Mouse (Mus musculus): ENCODE measurements around the gene Pde4b.
"Not testable (repeated sequence)": the region's sequence is repeated elsewhere in the genome, so short reads cannot be mapped to it uniquely, and the experiment has no call there.

Pde4b gene

DNA sequence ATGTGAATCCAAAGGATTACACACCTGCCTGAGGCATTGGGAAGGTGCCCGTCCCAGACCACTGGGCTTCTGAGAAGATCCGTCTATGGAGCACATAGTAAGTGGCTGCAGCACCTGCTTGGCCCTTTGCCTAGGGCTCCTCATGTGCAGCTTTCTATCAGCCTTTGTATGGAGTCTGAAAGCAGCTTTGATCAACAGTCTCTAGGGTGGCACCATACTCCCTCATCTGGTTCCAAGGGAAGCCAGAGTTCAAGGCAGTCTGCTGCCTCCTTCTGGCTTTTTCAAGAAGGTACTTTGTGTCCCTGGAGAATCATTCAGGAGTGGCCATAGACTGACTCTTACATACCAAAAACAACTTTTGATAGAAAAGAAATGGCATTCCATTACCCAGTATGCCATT is 397.4 kb downstream of the Pde4b start:
- no peak for DNase-seq

DNA sequence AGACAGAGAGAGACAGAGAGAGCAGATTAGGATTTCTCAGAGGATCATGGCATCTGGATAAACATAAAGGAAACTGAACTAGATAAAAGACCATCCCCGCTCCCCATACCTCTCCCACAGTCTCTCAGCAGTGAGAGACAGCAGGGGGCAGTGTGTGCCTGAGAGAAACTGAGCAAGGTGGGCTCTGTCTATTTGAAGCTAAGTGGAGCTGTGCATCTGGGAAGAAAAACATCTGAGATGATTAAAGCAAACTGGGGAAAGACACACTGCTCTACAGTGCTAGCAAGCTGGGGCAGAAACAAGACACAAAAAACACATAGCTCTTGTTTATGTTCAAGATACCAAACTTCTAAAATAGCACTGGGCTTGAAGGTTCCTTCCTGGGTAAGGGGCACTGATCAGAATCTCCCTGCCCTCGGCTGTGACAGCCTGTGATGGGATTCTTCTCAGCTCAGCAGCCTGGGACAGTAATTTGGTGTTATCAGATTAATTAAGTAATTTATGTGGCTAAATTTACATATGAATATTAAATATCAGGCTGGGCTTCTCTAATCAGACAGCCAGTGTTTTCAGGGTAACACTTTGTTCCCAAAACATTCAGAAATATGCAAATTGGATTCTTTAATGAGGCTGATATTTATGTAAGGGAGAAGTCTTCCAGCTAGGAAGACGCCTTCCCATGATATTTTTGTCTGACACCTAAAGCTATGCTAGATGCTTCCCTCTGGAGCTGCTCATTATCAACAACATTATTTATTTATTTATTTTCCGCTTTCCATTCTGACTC is 399.0 kb downstream of the Pde4b start:
- DNase-seq: peak; percentile 45

DNA sequence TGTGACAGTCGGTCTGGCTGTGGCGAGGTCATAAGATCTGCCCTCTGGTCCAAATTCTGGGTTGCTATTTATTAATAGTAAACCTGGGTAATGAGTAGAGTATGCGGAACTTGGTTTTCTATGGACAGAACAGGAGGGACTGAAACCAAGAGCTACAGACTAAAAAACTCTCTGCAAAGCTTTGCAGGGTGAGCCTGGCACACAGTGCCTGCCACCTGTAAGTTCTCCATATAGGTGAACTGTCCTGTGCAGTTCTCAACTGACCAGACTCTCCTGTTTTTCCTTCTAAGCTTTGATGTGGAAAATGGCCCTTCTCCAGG is 399.5 kb downstream of the Pde4b start:
- DNase-seq: no peak

DNA sequence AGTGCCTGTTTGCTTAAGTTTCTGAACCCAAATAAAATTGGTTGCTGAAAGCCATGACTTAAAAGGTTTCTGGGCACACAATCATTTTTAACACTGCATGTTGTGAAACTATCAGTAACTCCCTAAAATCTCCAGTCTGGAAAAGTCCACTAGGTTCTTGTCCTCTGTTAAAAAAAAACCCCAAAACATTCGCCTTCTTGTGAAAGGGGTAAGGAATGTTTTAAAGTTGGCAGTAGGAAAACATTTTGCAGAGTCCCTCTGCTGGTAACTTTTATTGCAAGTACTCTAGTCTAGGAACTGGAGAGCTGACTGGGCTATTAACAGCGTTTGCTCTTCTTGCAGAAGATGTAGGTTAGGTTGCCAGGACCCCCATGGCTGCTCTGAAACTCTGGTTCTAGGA is 400.7 kb downstream of the Pde4b start:
- no peak for DNase-seq

DNA sequence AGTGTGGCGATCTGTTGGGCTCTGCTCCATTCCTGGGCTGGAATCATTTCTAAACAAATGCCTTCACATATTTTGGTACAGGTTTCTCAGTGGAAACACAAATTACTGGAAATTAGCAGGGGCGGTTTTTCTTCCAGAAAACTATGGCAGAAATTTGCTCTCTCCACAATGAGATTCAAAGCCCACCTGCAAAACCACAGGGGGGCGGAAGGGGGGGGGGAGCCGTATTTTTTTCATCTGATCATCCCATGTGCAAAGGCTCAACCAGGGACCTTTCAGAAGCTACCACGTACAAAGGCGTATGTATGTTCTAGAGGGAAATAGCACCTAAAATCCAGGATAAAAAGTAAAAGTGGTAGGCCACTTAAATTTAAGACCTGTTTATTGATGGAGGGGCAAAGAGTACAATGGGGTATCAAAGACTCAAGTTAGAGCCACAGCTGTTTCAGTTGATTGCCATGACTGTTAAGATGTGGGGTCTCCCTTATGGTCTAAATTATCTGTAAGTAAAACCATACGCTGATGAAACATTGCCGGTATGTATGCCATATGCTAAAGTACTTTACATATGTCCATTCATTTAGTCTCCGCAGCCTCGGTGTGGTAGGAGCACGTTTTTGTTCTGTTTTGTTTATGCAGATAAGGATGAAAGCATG is 404.3 kb downstream of the Pde4b start:
- no peak for DNase-seq

DNA sequence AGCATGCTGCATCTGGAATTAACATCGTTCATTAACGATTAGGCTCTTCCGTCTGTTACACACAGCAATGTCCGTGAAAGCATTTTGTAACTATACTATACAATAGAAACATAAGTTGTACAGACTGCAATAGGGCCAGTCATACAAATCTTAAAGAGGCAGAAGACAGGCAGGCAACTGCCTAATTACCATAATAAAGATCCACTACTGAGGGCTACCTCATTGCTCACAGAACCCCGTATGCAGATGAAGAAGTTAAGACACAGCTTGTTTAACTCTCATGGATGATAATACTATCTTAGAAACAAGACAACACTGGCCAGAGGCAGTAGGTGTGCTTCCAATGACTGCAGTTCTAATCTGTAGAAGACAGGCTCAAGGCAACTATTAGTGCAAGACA is 405.6 kb downstream of the Pde4b start:
- DNase-seq: no peak

DNA sequence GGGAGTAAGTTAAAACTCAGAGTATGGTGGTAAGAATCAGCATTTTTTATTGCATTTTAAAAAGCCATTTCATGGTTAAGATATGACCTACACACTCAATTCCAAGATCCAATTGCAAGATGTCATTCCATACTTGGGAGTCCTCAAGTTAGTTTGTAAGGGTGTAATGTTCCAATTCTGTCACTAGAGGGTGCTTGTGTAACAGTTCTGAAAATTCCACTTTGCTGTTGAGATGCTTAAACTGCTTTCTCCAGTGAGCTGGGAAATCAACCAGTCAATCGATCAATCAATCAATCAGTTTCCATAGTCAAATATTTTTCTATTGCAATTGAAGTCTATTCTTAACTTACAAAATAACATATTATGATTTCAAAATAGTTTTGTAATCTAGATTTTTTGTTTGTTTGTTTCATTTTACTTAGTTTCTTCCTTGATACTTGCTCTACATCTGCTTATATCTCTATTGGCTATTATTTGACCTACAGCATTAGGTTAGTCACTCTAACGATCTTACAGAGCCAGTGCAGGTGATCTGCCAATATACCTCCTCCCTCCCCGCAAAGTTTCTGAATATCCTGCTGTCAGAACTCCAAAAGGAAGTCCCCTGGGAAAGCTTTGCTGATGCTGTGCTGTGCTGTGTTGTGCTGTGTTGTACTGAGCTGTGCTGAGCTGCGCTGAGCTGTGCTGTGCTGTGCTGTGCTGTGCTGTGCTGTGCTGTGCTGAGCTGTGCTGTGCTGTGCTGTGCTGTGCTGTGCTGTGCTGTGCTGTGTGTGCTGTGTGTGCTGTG is 406.2 kb downstream of the Pde4b start:
- DNase-seq: no peak

DNA sequence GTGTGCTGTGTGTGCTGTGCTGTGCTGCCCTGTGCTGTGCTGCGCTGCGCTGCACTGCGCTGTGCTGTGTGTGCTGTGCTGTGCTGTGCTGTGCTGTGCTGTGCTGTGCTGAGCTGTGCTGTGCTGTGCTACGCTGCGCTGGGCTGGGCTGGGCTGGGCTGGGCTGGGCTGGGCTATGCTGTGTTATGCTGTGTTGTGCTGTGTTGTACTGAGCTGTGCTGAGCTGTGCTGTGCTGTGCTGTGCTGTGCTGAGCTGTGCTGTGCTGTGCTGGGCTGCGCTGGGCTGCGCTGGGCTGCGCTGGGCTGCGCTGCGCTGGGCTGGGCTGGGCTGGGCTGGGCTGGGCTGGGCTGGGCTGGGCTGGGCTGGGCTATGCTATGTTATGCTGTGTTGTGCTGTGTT is 406.9 kb downstream of the Pde4b start:
- DNase-seq: not testable (repeated sequence)

DNA sequence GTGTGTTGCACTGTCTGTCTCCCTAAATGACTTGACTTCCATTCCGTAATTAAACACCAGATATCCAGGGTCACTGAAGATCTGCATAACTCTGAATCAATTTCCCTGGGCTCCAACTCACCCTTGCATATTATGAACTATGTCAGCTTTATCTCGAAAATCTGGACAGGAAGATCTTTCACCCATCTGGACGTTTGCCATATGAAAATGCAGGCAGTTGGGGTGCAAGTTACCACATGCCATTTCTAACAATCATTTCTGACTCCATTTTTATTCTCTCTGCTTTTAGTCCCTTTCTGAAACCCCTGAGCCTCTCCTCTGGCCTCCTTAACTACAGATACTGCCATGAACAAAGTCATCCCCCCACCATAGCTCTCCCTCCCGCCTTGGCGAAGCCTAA is 407.7 kb downstream of the Pde4b start:
- DNase-seq: no peak

DNA sequence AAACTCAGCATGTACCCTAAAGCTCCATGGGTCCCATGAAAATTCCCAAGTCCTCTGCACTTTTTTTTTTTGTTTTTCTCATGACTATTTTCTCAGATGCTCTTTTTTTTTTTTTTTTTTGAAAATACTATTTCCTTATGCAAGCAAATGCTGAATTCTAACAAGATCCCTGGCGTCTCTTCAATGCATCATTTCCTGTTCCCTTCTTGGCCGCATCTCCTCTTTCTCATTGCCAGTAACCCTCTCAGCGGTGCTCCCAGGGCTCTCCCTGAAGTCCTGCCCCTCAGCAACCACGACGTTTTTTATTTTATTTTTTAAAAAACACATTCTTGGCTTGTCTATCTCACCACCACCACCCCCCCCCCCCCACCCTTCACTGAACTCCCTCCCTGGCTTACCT is 408.1 kb downstream of the Pde4b start:
- no peak for DNase-seq

DNA sequence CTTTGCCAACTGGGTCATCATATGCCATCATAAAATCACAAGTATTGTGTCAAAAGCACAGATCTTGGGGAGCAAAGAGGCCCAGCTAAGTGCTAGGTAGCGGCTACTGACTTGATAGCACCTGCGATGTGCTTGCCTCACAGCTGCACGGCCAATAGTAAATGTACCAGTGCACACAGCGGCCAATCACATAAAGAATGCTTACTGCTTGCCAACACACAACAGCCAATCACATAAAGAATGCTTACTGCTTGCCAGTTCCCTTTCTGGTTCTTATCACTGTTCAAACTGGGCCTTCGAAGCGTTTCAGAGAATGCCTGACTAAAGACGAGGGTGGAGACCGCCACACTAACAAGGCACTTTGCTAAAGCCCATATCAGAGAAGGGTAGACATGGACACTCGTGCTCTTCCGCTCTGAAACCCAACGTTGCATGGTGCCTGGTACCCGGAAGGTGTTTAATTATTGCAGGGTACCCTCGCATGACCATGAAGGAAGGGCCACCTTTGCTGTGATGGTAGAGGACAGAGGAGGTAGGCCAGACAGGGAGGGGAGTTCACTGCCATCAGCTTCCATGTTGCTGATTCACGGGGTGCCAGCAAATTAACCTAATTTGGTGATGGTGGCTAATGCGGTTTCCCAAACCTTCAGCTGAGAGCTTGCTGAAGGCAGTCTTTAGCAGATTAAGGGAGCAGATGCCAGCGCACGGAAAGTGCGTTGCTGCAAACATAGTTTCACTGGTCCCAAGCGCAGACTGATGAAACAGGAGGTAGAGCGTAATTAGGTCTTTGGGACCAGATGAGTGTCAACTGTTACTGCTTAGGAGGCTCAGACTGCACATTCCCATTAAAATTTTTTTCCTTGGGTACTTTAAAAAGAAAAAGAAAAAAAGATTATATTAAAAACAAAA is 409.2 kb downstream of the Pde4b start:
- DNase-seq: no peak

DNA sequence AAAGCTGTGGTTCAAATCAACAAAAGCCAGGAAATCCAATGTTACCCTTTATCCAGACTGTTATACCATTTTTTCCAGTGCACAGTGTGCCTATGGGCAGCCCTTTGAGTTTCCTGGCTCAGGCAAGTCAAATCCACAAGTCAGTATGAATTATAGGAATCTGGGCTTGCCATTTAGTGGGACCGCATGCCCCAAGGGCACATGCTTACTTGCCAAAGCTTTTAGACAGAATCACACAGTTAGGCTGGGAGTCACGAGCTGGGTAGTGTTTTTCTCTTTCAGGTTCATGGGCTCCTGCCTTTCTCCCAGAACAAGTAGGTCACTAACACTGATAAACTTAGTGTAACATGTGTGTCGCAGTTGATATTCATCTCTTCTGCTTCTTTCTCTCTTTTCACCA is 409.9 kb downstream of the Pde4b start:
- DNase-seq: no peak

DNA sequence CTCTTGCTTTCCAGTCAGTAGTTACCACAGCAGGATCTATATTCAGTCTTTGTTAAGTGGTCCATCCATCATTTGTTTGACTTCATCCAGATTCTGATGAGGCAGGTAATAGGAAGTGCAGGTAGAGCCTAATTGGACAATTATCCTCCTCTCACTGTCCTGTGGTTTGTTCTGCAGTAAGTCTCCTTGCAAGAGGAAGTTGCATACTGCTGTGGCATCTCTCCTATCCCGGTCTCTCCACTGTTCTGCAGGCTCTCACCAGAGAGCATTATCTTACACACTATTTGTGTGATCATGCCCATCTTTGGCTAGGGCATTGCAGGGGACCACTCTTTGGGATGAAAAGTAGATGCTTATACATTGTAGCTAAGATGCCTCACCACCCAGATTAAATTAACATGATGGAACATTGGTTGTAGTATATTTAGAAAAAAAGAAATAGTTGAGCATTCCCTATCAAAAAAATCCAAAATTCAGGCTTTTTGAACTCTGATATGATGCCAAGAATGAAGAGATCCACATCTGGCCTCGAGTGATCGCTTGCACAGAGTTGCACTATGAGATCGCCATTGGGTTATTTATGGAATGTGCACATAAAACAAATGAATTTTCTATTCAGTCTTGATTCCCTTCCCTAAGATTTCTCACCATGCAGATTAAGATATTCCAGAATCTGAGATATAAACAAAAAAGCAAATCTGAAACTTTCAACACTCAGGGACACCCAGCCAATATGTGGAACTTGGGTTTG is 411.0 kb downstream of the Pde4b start:
- no peak for DNase-seq

DNA sequence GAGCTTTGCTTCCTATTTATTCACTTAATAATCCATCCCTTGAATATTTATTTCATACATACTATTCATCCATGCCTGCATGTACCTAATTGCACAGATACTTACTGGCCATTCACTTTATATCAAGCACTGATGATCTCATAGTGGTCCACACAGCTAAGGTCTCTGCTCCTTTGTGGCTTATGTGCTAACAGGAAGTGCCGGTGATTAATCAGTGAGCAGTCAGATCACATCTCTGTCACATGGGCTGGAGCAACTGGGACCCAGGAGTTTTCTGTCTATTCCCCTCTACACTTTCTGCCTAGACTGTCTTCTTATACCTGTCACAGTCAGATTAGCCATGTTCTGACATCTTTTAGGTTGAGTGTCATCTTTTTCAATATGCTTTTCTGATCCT is 411.6 kb downstream of the Pde4b start:
- DNase-seq: no peak

DNA sequence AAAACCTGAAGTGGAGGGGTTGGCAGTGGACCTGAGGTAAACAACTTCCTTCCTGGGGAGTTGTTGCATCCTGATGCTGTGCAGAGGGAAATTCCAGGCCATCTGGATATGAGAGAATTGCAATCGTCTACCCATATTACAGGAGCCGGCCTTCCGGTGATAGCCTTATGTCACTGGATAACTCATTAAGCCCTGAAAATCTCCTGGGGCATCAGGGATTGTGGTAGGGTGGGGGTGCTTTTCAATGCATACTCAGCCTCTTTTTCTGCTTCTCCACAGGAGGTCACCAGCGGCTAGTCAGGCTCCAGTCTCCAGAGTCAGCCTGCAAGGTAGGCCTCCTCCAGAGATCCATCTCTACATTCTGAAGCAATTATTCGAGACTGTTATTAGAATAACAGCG is 418.4 kb downstream of the Pde4b start:
- no peak for DNase-seq

DNA sequence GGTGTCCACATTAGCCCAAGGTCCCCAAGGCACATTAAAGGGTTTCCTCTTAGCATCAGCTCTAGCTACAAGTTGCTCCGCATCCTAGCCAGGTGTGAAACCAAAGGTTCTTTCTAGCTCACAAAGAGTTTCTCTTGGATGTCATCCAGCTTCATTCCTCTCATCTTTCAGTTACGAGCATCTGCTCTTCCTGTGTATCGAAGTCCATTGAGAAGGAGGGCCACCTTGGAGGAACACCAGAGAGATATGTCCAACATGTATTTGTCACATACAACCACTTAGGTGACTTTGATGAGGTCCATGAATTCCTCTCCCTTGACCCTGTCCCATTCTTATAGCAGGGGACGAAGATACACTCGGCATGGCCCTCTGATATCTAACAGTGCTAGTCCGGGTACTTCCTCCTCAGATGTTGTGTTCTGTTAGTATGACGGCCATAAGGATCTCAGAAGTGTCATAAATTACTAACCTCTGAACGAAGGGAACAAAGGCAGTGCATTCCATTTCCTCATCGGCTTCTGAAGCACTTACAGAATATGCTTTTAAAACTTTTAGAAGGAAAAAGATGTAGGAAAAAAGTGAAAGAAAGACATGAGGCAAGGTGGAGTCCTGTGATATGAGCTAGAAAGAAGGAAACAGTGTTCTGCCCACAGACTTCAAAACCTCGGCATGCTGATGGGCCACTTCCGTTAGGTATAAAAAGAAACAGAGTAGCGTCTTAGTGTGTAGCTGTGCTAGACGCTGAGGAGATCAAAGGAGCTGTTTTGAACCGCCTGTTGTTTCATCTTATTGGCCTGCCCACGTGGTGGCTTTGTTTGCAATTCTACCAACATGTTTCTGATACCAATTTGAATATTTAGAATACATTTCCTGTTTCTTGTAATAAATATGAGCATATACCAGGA is 419.3 kb downstream of the Pde4b start:
- DNase-seq: no peak

DNA sequence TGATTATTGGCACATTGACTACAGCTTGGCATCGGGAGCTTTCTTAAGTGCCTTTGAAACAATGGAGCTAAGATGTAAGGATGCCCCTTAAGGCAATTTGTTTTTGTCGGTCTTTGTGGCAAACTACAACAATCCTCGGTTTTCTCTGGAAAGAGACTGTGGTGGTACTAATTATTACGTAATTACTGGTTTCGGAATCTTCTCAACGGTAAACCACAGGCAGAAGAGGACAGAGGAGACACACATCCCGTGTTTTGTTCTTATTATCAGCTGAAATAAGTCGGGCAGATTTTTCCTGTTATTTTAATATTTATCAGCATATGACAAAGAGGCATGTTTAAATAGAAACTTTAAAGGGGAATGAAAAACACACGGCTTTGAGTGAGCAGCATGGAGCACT is 420.0 kb downstream of the Pde4b start:
- DNase-seq: no peak

DNA sequence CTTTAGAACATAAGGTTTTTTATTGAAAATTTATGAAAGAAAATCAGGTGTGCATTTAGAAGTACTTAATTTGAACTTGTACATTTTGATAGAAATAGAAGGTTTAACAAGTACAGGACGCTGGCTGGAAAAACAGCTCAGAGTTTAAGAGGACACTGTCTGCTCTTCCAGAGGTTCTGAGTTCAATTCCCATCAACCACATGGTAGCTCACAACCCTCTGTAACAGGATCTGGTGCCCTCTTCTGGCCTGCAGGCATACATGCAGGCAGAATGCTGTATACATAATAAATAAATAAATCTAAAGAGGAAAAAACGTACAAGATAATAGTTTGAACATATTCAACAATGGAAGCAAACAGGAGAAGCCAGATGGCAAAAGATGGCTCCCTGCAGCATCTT is 420.4 kb downstream of the Pde4b start:
- DNase-seq: no peak

DNA sequence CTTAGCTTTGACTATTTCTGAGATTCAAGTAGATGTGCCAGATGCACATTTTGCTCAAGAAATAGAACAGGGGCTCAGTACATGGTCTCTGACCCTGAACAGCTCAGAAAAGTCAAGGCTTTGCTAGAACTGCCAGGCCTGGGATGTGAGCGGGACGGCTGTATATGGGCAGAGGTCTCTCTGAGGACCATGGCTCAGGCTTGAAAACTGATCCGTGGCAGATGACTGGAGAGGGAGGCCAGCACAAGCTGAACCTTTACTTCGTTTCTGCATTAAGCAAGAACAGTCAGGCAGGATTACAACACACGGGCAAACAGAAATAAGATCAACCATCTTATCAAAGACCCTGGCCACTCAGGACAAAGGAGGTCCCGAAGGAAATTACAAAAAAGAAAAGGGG is 422.7 kb downstream of the Pde4b start:
- DNase-seq: no peak

DNA sequence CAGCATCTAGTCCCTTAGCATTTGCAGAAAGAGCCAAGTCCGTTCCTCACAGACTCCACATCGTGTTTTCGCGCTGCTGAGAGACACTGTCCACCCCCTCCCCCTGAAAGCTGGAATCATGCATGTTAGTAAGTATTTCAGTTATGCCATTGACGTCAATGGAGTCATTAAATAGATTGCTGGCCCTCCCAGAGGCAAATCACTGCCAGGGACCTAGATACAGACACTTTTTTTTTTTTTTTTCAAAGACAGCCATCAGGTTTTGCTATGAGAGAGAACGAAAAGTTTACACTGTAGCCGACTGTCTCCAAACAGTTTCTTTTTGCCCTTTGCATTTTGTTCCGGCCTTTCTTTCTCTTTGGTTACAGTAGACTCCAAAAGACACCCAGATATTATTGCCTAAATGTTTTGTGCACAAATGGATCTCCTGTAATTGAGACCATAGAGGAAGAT is 423.6 kb downstream of the Pde4b start:
- peak; percentile 85 for DNase-seq

DNA sequence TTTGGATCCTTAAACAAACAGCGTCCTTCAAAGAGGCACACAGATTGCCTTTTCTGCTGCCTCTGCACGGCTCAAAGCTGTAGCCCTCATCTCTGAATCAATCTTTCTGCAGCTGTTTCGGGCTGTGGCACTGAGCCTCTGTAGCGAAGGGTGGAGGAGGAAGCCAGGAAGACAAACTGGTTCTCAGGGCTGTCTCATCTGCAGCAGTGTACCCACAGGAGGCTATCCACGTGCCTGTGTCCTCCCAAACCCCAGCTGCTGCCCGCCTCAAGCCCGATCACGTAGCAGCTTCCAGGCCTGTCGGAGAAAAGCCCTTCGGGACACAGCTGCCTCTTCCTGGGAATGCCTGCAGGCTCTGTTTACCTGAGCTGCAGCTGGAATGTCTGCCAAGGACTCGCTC is 424.2 kb downstream of the Pde4b start:
- DNase-seq: peak; percentile 54

All from lung, postnatal 14 days (tissue).